Mouse (Mus musculus) cerebellum, adult 2 months (tissue): ENCODE data around the gene Arid1b. TPM values are rescaled to one million over a fixed set of nuclear protein-coding genes. Genes with fewer than 3 reads are reported as not detected.

Source experiments
- DNase-seq, 2 experiments: peaks; one replicate each; pipeline ENCODE4 v3.0.0; 2021
- H3K27ac ChIP-seq: fragments of 200-500 bp; 2 replicates; pipeline ENCODE4 v1.5.1; 2012; ENCODE audit warnings: low read length, control low read depth, inconsistent platforms; ENCODE audit not compliant: insufficient read depth
- H3K27me3 ChIP-seq: fragments of 200-500 bp; 2 replicates; pipeline ENCODE4 v1.6.1; 2012; ENCODE audit warnings: inconsistent platforms, mild to moderate bottlenecking, low read length, moderate library complexity; ENCODE audit not compliant: control insufficient read depth, insufficient read depth
- H3K4me1 ChIP-seq: fragments of 200-500 bp; 2 replicates; pipeline ENCODE4 v1.6.1; 2011; ENCODE audit warnings: low read length; ENCODE audit not compliant: control insufficient read depth, insufficient read depth
- H3K4me3 ChIP-seq: fragments of 200-500 bp; replicated peaks from 2 replicates; pipeline ENCODE3; 2011; ENCODE audit warnings: mild to moderate bottlenecking, low read depth, low read length, control low read depth; ENCODE audit not compliant: insufficient read depth
- CTCF ChIP-seq: fragments of 200-500 bp; IDR thresholded peaks from 2 replicates; pipeline ENCODE4 v1.5.1; 2011; ENCODE audit warnings: low read depth, mild to moderate bottlenecking, control low read depth, low read length, moderate library complexity, borderline replicate concordance; ENCODE audit not compliant: insufficient read depth
- POLR2A ChIP-seq: fragments of 200-500 bp; IDR thresholded peaks from 2 replicates; pipeline ENCODE4 v1.6.1; 2011; ENCODE audit warnings: low read length, control low read depth, borderline replicate concordance; ENCODE audit not compliant: insufficient read depth
- WGBS: fragments of 180-500 bp; shearing (Covaris S2); methylation state at CpG from one replicate; pipeline ENCODE4 v1.1.7; 2018; 5-methylcytosine and 5-hydroxymethylcytosine counted together
- polyA plus RNA-seq: library from polyadenylated mRNA; depleted of rRNA; stranded (reverse); fragments of >200 nt; gene quantifications from 2 replicates; pipeline ENCODE4 v1.2.3, GENCODE M21; 2012

The Arid1b gene
- polyA plus RNA-seq, 1 experiment: 25.6 TPM

- Histone ChIP-seq H3K4me3 (no peak overlapping the region), H3K27me3 (no peaks in the 10 kb centered on the region), H3K27ac (no peak overlapping the region), H3K4me1 (peaks cover 2% of the 10 kb centered on the region; the same call in 1 of the 2 replicates)
- 33% methylated on average over 7 of the region's 7 CpGs for WGBS
- TF ChIP-seq POLR2A: no peak
- DNase-seq: no peak
Observed at GRCm38 (mm10) chr17:5377930-5378310, 383.8 kb downstream of the Arid1b start.

- H3K27me3 ChIP-seq: no peaks in the 10 kb centered on the region
- H3K4me3 ChIP-seq: no peak overlapping the region
- TF ChIP-seq POLR2A (no peak), CTCF (no peak)
- H3K27ac ChIP-seq: no peak overlapping the region
- DNase-seq: no peak
- 96% methylated on average over 1 of the region's 1 CpGs for WGBS
- H3K4me1 ChIP-seq: peaks cover 14% of the 10 kb centered on the region
Observed at GRCm38 (mm10) chr17:5385694-5386093, 391.6 kb downstream of the Arid1b start.

- WGBS: 18% methylated on average over 12 of the region's 12 CpGs
- no peak overlapping the region for H3K27ac ChIP-seq
- H3K4me1 ChIP-seq: peaks cover 14% of the 10 kb centered on the region
- peak; percentile 81 to 83 for DNase-seq
- H3K27me3 ChIP-seq: no peaks in the 10 kb centered on the region
- TF ChIP-seq POLR2A (no peak), CTCF (no peak)
- H3K4me3 ChIP-seq: no peak overlapping the region
Observed at GRCm38 (mm10) chr17:5386885-5387545, 392.9 kb downstream of the Arid1b start.

- peaks cover 14% of the 10 kb centered on the region for H3K4me1 ChIP-seq
- TF ChIP-seq CTCF (no peak), POLR2A (no peak)
- H3K27ac ChIP-seq: no peak overlapping the region
- no peak overlapping the region for H3K4me3 ChIP-seq
- DNase-seq: no peak
- WGBS: 90% methylated on average over 3 of the region's 3 CpGs
- no peaks in the 10 kb centered on the region for H3K27me3 ChIP-seq
Observed at GRCm38 (mm10) chr17:5388351-5388750, 394.2 kb downstream of the Arid1b start.

GRCm38 (mm10) chr17:5390682-5391081 lies 396.6 kb downstream of the Arid1b start:
- no peak overlapping the region for H3K4me3 ChIP-seq
- no peak overlapping the region for H3K27ac ChIP-seq
- no peaks in the 10 kb centered on the region for H3K27me3 ChIP-seq
- WGBS: 87% methylated on average over 10 of the region's 10 CpGs
- TF ChIP-seq POLR2A (no peak), CTCF (no peak)
- H3K4me1 ChIP-seq: peaks cover 14% of the 10 kb centered on the region
- no peak for DNase-seq

- Histone ChIP-seq H3K4me1 (peaks cover 6% of the 10 kb centered on the region), H3K27me3 (no peaks in the 10 kb centered on the region), H3K4me3 (no peak overlapping the region), H3K27ac (no peak overlapping the region)
- 94% methylated on average over 16 of the region's 16 CpGs for WGBS
- no peak for DNase-seq
- TF ChIP-seq POLR2A (no peak), CTCF (no peak)
Observed at GRCm38 (mm10) chr17:5395454-5396205, 401.5 kb downstream of the Arid1b start.

- no peak overlapping the region for H3K27ac ChIP-seq
- WGBS: 90% methylated on average over 5 of the region's 5 CpGs
- no peaks in the 10 kb centered on the region for H3K27me3 ChIP-seq
- peaks cover 6% of the 10 kb centered on the region for H3K4me1 ChIP-seq
- TF ChIP-seq CTCF: no peak
- TF ChIP-seq POLR2A: no peak
- H3K4me3 ChIP-seq: no peak overlapping the region
- no peak for DNase-seq
Observed at GRCm38 (mm10) chr17:5396213-5396612, 402.1 kb downstream of the Arid1b start.
